Mouse (Mus musculus) megakaryocyte, embryonic 14.5 days (primary cell): Measurements from ENCODE around the gene Setx.

Experiments
- FLI1 ChIP-seq: IDR thresholded peaks from 2 replicates; pipeline ENCODE4 v1.6.1; 2012; ENCODE audit warnings: low read length, inconsistent platforms, mixed read lengths
- GATA1 ChIP-seq: IDR thresholded peaks from 3 replicates; pipeline ENCODE4 v1.6.1; 2012; ENCODE audit warnings: mixed read lengths, low read length, inconsistent platforms, borderline replicate concordance

- no peak for TF ChIP-seq GATA1
- no peak for TF ChIP-seq FLI1
Measured at GRCm38 (mm10) chr2:29100822-29101534, 23.0 kb upstream of the Setx start.
